Mouse (Mus musculus) left cerebral cortex, adult 9 months (tissue): ENCODE results near the gene Gpat2.

ENCODE experiments used
- DNase-seq, 2 experiments: peaks; one replicate each; pipeline ENCODE4 v3.0.0; 2022; ENCODE audit warnings: low spot score in 2 of 2

The Gpat2 gene

GRCm38 (mm10) chr2:127444055-127444789, 19.2 kb downstream of the Gpat2 start, which contains the start of gene Fahd2a:
Fahd2a (minus strand) TSS chr2:127444565.
- peak; percentile 74 to 89 for DNase-seq

GRCm38 (mm10) chr2:127446847-127447246, 21.8 kb downstream of the Gpat2 start:
- DNase-seq, result no peak

GRCm38 (mm10) chr2:127449691-127450090, 24.7 kb downstream of the Gpat2 start:
- DNase-seq, result no peak

- DNase-seq, result no peak
Observed at GRCm38 (mm10) chr2:127451748-127452147, 26.7 kb downstream of the Gpat2 start.

- no peak for DNase-seq
Observed at GRCm38 (mm10) chr2:127453141-127453540, 28.1 kb downstream of the Gpat2 start.

GRCm38 (mm10) chr2:127453764-127454163, 28.8 kb downstream of the Gpat2 start:
- peak in 1 of 2 experiments; percentile 78 for DNase-seq

- DNase-seq, result no peak
Observed at GRCm38 (mm10) chr2:127459341-127459740, 34.3 kb downstream of the Gpat2 start.

GRCm38 (mm10) chr2:127461351-127461750, 36.4 kb downstream of the Gpat2 start:
- DNase-seq, result no peak

GRCm38 (mm10) chr2:127462314-127462713, 37.3 kb downstream of the Gpat2 start:
- peak in 1 of 2 experiments; percentile 61 for DNase-seq

GRCm38 (mm10) chr2:127470183-127470582, 45.2 kb downstream of the Gpat2 start:
- DNase-seq, result no peak

- no peak for DNase-seq
Observed at GRCm38 (mm10) chr2:127470661-127471060, 45.7 kb downstream of the Gpat2 start.

- no peak for DNase-seq
Observed at GRCm38 (mm10) chr2:127471281-127471680, 46.3 kb downstream of the Gpat2 start.

- no peak for DNase-seq
Observed at GRCm38 (mm10) chr2:127472279-127472678, 47.3 kb downstream of the Gpat2 start.

- peak; percentile 32 to 52 for DNase-seq
Observed at GRCm38 (mm10) chr2:127479210-127479609, 54.2 kb downstream of the Gpat2 start.

GRCm38 (mm10) chr2:127479763-127480162, 54.8 kb downstream of the Gpat2 start:
- DNase-seq, result no peak

GRCm38 (mm10) chr2:127481841-127482532, 57.0 kb downstream of the Gpat2 start:
- no peak for DNase-seq

GRCm38 (mm10) chr2:127482533-127482911, 57.5 kb downstream of the Gpat2 start:
- DNase-seq, result no peak

GRCm38 (mm10) chr2:127483001-127483400, 58.0 kb downstream of the Gpat2 start:
- DNase-seq, result no peak

- no peak for DNase-seq
Observed at GRCm38 (mm10) chr2:127484476-127485170, 59.6 kb downstream of the Gpat2 start.
